19 mouse cellular contexts compared by ENCODE assay signal in the genomic region with DNA sequence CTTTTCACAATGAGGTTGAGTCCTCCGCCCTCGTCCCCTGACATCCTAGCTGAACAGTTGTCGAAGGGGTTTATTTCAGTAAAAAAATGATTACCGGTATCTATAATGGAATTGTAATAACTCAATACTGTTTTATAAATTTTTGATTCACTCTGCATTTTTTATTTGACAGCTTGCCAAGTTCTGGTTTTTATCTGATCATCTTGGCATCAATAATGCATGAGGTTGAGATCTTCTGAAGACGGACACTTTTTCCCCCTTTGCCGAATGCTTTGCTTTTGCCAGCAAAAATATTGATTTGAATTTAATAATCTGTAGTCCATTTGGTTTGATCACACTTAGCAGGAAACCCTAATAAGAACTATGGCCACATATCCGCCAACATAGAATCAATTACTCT.
"Had no signal": no experiment of that assay in that cellular context is flagged by ENCODE, and none has a peak within 500 bp of the region (broad histone marks: within the 10 kb centered on the region; RNA-seq: fewer than 3 reads in every experiment).

No protein-coding gene starts in this region.

- H3K4me2 ChIP-seq: liver, embryonic 13.5 days; neural tube, embryonic 15.5 days had no signal

- H3K36me3 ChIP-seq: liver, embryonic 13.5 days; neural tube, embryonic 15.5 days had no signal

- H3K9me3 ChIP-seq: liver, embryonic 13.5 days; neural tube, embryonic 15.5 days had no signal

- H3K9ac ChIP-seq: liver, embryonic 13.5 days; neural tube, embryonic 15.5 days had no signal

- H3K4me1 ChIP-seq: liver, embryonic 13.5 days had no signal

- H3K27ac ChIP-seq: kidney, postnatal 0 days; layer of hippocampus, adult 2 months; liver, embryonic 13.5 days; neural tube, embryonic 15.5 days; stomach, postnatal 0 days had no signal

- H3K27me3 ChIP-seq: liver, embryonic 13.5 days; neural tube, embryonic 15.5 days had no signal

- ATAC-seq: intestine, postnatal 0 days had no signal

- H3K4me3 ChIP-seq: layer of hippocampus, adult 2 months; liver, embryonic 13.5 days; myocyte; neural tube, embryonic 15.5 days had no signal

- DNase-seq: kidney, adult 2 months; kidney, postnatal 25 days; layer of hippocampus, adult 9-11 months; liver, embryonic 13.5 days; lung, adult 2 months; lung, postnatal 14 days; lung, postnatal 4 days; right cerebral cortex, adult 18-20 months; right cerebral cortex, postnatal 14 days; right cerebral cortex, postnatal 4 days; thymus, adult 2 months; thymus, postnatal 14 days; thymus, postnatal 4 days had no signal
